Mouse (Mus musculus): Measurements from ENCODE around the gene Gm13285. TPM values are rescaled to one million over a fixed set of nuclear protein-coding genes. Genes with fewer than 3 reads are reported as not detected.
"Not testable (repeated sequence)": the region's sequence is repeated elsewhere in the genome, so short reads cannot be mapped to it uniquely, and the experiment has no call there.

Gm13285 gene
- polyA plus RNA-seq, 1 experiment from 2014 or later: 0.74 TPM

DNA sequence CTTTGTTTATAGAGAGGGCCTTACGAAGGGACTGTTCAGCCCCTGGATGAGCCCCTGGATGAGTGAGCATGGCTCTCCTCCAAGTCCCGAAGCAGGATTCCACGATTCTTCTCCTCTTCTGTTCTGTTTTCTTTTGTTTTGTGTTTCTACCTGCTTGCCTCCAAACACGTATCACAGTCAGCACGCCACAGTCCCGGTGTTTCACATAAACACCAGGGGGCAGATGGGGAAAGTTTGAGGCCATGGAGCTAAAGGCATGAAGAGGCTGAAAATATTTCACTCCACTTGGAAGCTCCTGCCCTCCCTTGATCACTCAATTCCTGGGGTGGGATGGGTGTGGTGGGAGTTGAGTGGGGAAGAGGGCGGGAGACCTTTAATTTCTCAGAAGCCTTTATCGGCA is 37.7 kb upstream of the Gm13285 start:
- H3K4me1 ChIP-seq (ENCODE audit: control insufficient read depth, insufficient read depth, low read length); H3K4me3 ChIP-seq (ENCODE audit: low read depth, low read length); ATAC-seq (ENCODE audit: low read depth); H3K27ac ChIP-seq (replicated peaks; ENCODE audit: low read depth, low read length); H3K9me3 ChIP-seq (ENCODE audit: control insufficient read depth, low read length); H3K9ac ChIP-seq (ENCODE audit: low read depth, low read length); H3K27me3 ChIP-seq (replicated peaks; ENCODE audit: control insufficient read depth, insufficient read depth, low read length); DNase-seq (ENCODE audit: low spot score); H3K36me3 ChIP-seq (ENCODE audit: control insufficient read depth, insufficient read depth, low read length); H3K4me2 ChIP-seq (ENCODE audit: low read depth, low read length): not testable (repeated sequence)
- WGBS: 62% methylated on average over 6 of the region's 8 CpGs

- not testable (repeated sequence) for H3K36me3 ChIP-seq (ENCODE audit: control insufficient read depth, insufficient read depth, low read length); DNase-seq (ENCODE audit: low spot score); ATAC-seq (ENCODE audit: low read depth); H3K27ac ChIP-seq (replicated peaks; ENCODE audit: low read depth, low read length); H3K4me2 ChIP-seq (ENCODE audit: low read depth, low read length); H3K4me1 ChIP-seq (ENCODE audit: control insufficient read depth, insufficient read depth, low read length); H3K9ac ChIP-seq (ENCODE audit: low read depth, low read length); H3K9me3 ChIP-seq (ENCODE audit: control insufficient read depth, low read length); H3K4me3 ChIP-seq (ENCODE audit: low read depth, low read length); H3K27me3 ChIP-seq (replicated peaks; ENCODE audit: control insufficient read depth, insufficient read depth, low read length)
- 58% methylated on average over 9 of the region's 9 CpGs for WGBS
Observed at GRCm38 (mm10) chr4:88762341-88762740, 37.1 kb upstream of the Gm13285 start.

DNA sequence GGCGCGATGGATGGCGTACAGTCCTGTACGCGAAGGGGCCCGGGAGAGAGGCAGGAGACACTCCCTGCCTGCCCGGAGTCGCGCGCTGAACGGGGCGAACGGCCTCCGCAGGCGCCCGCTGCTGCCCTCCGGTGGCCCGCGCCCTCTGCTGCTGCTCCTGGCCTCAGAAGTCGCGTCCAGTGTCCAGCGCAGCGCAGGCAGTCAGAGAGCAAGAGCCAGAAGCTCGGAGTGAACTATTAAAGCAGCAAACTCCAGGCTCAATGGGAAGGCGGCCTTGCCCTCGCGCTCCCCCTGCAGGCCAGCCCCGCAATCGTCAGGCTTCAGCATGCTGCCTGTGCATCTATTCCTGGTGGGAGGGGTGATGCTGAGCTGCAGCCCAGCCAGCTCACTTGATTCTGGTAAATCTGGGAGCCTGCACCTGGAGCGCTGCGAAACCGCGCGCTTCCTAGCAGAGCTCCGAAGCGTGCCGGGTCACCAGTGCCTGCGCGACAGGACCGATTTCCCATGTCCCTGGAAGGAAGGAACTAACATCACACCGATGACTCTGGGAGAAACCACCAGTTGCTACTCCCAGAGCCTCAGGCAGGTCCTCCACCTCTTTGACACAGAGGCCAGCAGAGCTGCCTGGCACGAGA is 36.0 kb upstream of the Gm13285 start:
- DNase-seq (ENCODE audit: low spot score): peak; percentile 85
- H3K4me1 ChIP-seq (ENCODE audit: control insufficient read depth, insufficient read depth, low read length); H3K9me3 ChIP-seq (ENCODE audit: control insufficient read depth, low read length); H3K27me3 ChIP-seq (replicated peaks; ENCODE audit: control insufficient read depth, insufficient read depth, low read length); ATAC-seq (ENCODE audit: low read depth); H3K36me3 ChIP-seq (ENCODE audit: control insufficient read depth, insufficient read depth, low read length): not testable (repeated sequence)
- peak overlapping the region; percentile 52; the same call in 1 of the 2 replicates for H3K27ac ChIP-seq (replicated peaks; ENCODE audit: low read depth, low read length)
- H3K9ac ChIP-seq (ENCODE audit: low read depth, low read length): peak overlapping the region; percentile 53; the same call in 1 of the 2 replicates
- peak overlapping the region; percentile 49 for H3K4me2 ChIP-seq (ENCODE audit: low read depth, low read length)
- H3K4me3 ChIP-seq (ENCODE audit: low read depth, low read length): peak overlapping the region; percentile 35
- 6% methylated on average over 12 of the region's 42 CpGs for WGBS

DNA sequence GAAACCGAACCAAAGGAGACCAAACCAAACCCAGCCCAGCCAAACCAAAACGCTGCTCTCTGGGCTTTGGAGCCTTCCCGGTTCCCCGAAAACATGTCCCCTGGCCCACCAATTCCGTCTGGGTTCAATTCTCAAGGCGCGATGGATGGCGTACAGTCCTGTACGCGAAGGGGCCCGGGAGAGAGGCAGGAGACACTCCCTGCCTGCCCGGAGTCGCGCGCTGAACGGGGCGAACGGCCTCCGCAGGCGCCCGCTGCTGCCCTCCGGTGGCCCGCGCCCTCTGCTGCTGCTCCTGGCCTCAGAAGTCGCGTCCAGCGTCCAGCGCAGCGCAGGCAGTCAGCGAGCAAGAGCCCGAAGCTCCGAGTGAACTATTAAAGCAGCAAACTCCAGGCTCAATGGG is 25.9 kb upstream of the Gm13285 start, which contains the start of gene Gm13290:
TSS of gene Gm13290 (plus strand) at position 301 of the 400 bp plus-strand sequence.
- not testable (repeated sequence) for H3K9ac ChIP-seq (ENCODE audit: low read depth, low read length); ATAC-seq (ENCODE audit: low read depth); H3K9me3 ChIP-seq (ENCODE audit: control insufficient read depth, low read length); DNase-seq (ENCODE audit: low spot score); H3K4me2 ChIP-seq (ENCODE audit: low read depth, low read length); H3K4me1 ChIP-seq (ENCODE audit: control insufficient read depth, insufficient read depth, low read length); H3K27me3 ChIP-seq (replicated peaks; ENCODE audit: control insufficient read depth, insufficient read depth, low read length); H3K4me3 ChIP-seq (ENCODE audit: low read depth, low read length); H3K27ac ChIP-seq (replicated peaks; ENCODE audit: low read depth, low read length); H3K36me3 ChIP-seq (ENCODE audit: control insufficient read depth, insufficient read depth, low read length)
- no CpG with 5 or more reads among the region's 32 CpGs for WGBS

GRCm38 (mm10) chr4:88776622-88777021 is 22.8 kb upstream of the Gm13285 start, which contains the start of gene Gm13289:
Gm13289 (plus strand) TSS chr4:88776922.
- not testable (repeated sequence) for H3K9me3 ChIP-seq (ENCODE audit: control insufficient read depth, low read length); H3K36me3 ChIP-seq (ENCODE audit: control insufficient read depth, insufficient read depth, low read length); H3K4me3 ChIP-seq (ENCODE audit: low read depth, low read length); H3K27me3 ChIP-seq (replicated peaks; ENCODE audit: control insufficient read depth, insufficient read depth, low read length); H3K4me2 ChIP-seq (ENCODE audit: low read depth, low read length); H3K27ac ChIP-seq (replicated peaks; ENCODE audit: low read depth, low read length); H3K4me1 ChIP-seq (ENCODE audit: control insufficient read depth, insufficient read depth, low read length); H3K9ac ChIP-seq (ENCODE audit: low read depth, low read length); DNase-seq (ENCODE audit: low spot score); ATAC-seq (ENCODE audit: low read depth)
- no CpG with 5 or more reads among the region's 29 CpGs for WGBS

DNA sequence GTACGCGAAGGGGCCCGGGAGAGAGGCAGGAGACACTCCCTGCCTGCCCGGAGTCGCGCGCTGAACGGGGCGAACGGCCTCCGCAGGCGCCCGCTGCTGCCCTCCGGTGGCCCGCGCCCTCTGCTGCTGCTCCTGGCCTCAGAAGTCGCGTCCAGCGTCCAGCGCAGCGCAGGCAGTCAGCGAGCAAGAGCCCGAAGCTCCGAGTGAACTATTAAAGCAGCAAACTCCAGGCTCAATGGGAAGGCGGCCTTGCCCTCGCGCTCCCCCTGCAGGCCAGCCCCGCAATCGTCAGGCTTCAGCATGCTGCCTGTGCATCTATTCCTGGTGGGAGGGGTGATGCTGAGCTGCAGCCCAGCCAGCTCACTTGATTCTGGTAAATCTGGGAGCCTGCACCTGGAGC is 19.9 kb upstream of the Gm13285 start, which contains the start of gene Gm13272:
TSS of gene Gm13272 (plus strand) at position 301 of the 400 bp plus-strand sequence.
- not testable (repeated sequence) for H3K36me3 ChIP-seq (ENCODE audit: control insufficient read depth, insufficient read depth, low read length); H3K4me3 ChIP-seq (ENCODE audit: low read depth, low read length); ATAC-seq (ENCODE audit: low read depth); H3K9ac ChIP-seq (ENCODE audit: low read depth, low read length); H3K4me2 ChIP-seq (ENCODE audit: low read depth, low read length); DNase-seq (ENCODE audit: low spot score); H3K27ac ChIP-seq (replicated peaks; ENCODE audit: low read depth, low read length); H3K9me3 ChIP-seq (ENCODE audit: control insufficient read depth, low read length); H3K4me1 ChIP-seq (ENCODE audit: control insufficient read depth, insufficient read depth, low read length); H3K27me3 ChIP-seq (replicated peaks; ENCODE audit: control insufficient read depth, insufficient read depth, low read length)
- no CpG with 5 or more reads among the region's 29 CpGs for WGBS

- DNase-seq (ENCODE audit: low spot score); H3K36me3 ChIP-seq (ENCODE audit: control insufficient read depth, insufficient read depth, low read length); H3K4me3 ChIP-seq (ENCODE audit: low read depth, low read length); H3K9ac ChIP-seq (ENCODE audit: low read depth, low read length); H3K4me1 ChIP-seq (ENCODE audit: control insufficient read depth, insufficient read depth, low read length); H3K27me3 ChIP-seq (replicated peaks; ENCODE audit: control insufficient read depth, insufficient read depth, low read length); ATAC-seq (ENCODE audit: low read depth); H3K27ac ChIP-seq (replicated peaks; ENCODE audit: low read depth, low read length); H3K4me2 ChIP-seq (ENCODE audit: low read depth, low read length); H3K9me3 ChIP-seq (ENCODE audit: control insufficient read depth, low read length): not testable (repeated sequence)
- 47% methylated on average over 10 of the region's 18 CpGs for whole genome bisulfite sequencing
Observed at GRCm38 (mm10) chr4:88780320-88780719, 19.1 kb upstream of the Gm13285 start.

GRCm38 (mm10) chr4:88781831-88782230 is 17.6 kb upstream of the Gm13285 start, which contains the start of gene Ifnz:
Ifnz (plus strand) TSS chr4:88782131.
- DNase-seq (ENCODE audit: low spot score); H3K9ac ChIP-seq (ENCODE audit: low read depth, low read length); H3K9me3 ChIP-seq (ENCODE audit: control insufficient read depth, low read length); H3K4me1 ChIP-seq (ENCODE audit: control insufficient read depth, insufficient read depth, low read length); H3K36me3 ChIP-seq (ENCODE audit: control insufficient read depth, insufficient read depth, low read length); H3K27me3 ChIP-seq (replicated peaks; ENCODE audit: control insufficient read depth, insufficient read depth, low read length); ATAC-seq (ENCODE audit: low read depth); H3K27ac ChIP-seq (replicated peaks; ENCODE audit: low read depth, low read length): not testable (repeated sequence)
- Histone ChIP-seq H3K4me3 (ENCODE audit: low read depth, low read length) (peak within 1 kb of the TSS; percentile 20; the same call in 1 of the 2 replicates), H3K4me2 (ENCODE audit: low read depth, low read length) (peak within 1 kb of the TSS; percentile 36; the same call in 1 of the 2 replicates)
- 30% methylated on average over 4 of the region's 7 CpGs for WGBS

DNA sequence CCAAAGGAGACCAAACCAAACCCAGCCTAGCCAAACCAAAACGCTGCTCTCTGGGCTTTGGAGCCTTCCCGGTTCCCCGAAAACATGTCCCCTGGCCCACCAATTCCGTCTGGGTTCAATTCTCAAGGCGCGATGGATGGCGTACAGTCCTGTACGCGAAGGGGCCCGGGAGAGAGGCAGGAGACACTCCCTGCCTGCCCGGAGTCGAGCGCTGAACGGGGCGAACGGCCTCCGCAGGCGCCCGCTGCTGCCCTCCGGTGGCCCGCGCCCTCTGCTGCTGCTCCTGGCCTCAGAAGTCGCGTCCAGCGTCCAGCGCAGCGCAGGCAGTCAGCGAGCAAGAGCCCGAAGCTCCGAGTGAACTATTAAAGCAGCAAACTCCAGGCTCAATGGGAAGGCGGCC is 17.1 kb upstream of the Gm13285 start:
- H3K9me3 ChIP-seq (ENCODE audit: control insufficient read depth, low read length); DNase-seq (ENCODE audit: low spot score); ATAC-seq (ENCODE audit: low read depth); H3K9ac ChIP-seq (ENCODE audit: low read depth, low read length); H3K4me1 ChIP-seq (ENCODE audit: control insufficient read depth, insufficient read depth, low read length); H3K27me3 ChIP-seq (replicated peaks; ENCODE audit: control insufficient read depth, insufficient read depth, low read length); H3K27ac ChIP-seq (replicated peaks; ENCODE audit: low read depth, low read length); H3K36me3 ChIP-seq (ENCODE audit: control insufficient read depth, insufficient read depth, low read length): not testable (repeated sequence)
- no CpG with 5 or more reads among the region's 31 CpGs for WGBS
- Histone ChIP-seq H3K4me2 (ENCODE audit: low read depth, low read length) (peak overlapping the region; percentile 36; the same call in 1 of the 2 replicates), H3K4me3 (ENCODE audit: low read depth, low read length) (peak overlapping the region; percentile 20; the same call in 1 of the 2 replicates)
